7 mouse cellular contexts compared by ENCODE assay signal in the genomic region with DNA sequence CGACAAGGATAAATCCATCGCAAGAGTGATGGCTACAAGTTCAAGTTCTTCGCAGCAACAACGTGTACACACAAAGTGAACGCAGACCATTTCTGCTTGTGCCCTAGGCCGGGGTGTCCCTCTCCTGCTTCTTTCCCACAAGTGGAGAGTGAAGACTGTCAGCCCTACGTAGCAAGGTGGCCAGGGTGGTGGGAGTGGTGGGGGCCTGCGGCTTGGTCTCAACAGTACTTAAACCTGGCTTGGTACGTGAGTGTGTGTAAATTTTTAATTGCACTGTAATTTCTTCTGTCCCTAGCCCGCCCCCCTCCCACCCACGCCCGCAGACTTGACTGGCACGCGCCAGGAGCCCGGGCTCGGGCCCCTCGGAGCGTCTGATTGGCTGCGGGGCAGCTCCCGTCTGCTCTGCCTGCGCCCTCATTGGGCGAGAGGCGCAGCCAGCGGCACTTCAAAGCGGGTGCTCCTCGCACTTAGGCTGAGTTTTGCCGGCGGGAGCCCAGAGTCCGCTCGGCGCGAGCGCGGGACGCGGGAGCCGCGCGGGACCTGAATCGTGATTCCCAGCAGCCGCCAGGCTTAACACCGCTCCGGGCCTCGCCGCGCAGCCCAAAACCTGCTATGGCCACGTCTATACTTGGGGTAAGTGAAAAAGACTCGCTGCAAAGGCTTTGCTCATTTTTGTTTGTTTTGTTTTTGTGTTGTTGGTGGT. TPM values are rescaled to one million over a fixed set of nuclear protein-coding genes. Genes with fewer than 3 reads are reported as not detected.
DNase-seq lines count a peak whose midpoint lies in the region; ATAC-seq and TF ChIP-seq lines count a peak whose summit lies in the region.

A gene (plus strand): TSS at position 467 of the 703 bp plus-strand sequence.

- peak within 1 kb of the TSS; percentile 30; the same call in 1 of the 2 replicates for H3K27ac ChIP-seq in heart, embryonic 10.5 days
- H3K27ac ChIP-seq in midbrain, embryonic 12.5 days (replicated peaks), result peak within 1 kb of the TSS; percentile 55
- H3K27ac ChIP-seq in thymus, adult 2 months (ENCODE audit: control insufficient read depth, insufficient read depth, low read length), result no peak within 1 kb of the TSS

- peak; percentile 59 for DNase-seq in right cerebral cortex, postnatal 4 days
- DNase-seq in right cerebral cortex, postnatal 36 days (ENCODE audit: low spot score in 2 of 2), result no peak
- DNase-seq in embryo, embryonic 10.5 days (ENCODE audit: low spot score), result peak; percentile 93
- DNase-seq in heart, embryonic 10.5 days (ENCODE audit: low spot score), result peak; percentile 83
- DNase-seq in kidney, postnatal 10 days, result peak; percentile 59
- peak; percentile 77 for DNase-seq in thymus, adult 2 months

- H3K9me3 ChIP-seq in heart, embryonic 10.5 days, result no peaks in the 10 kb centered on the region
- H3K9me3 ChIP-seq in midbrain, embryonic 12.5 days, result no peaks in the 10 kb centered on the region

- peak; percentile 52; the same call in 1 of the 2 replicates for TF ChIP-seq CTCF in thymus, adult 2 months (IDR thresholded peaks at IDR 0.05; ENCODE audit: borderline replicate concordance, control insufficient read depth, extremely low read depth, insufficient read depth, low read length, poor library complexity)

- H3K4me1 ChIP-seq in heart, embryonic 10.5 days, result peaks cover 50% of the 10 kb centered on the region
- H3K4me1 ChIP-seq in midbrain, embryonic 12.5 days, result peaks cover 45% of the 10 kb centered on the region
- H3K4me1 ChIP-seq in thymus, adult 2 months (replicated peaks; ENCODE audit: control insufficient read depth, insufficient read depth, low read length), result peaks cover 42% of the 10 kb centered on the region

- H3K4me2 ChIP-seq in midbrain, embryonic 12.5 days (replicated peaks), result peak within 1 kb of the TSS; percentile 56

- H3K4me3 ChIP-seq in heart, embryonic 10.5 days, result peak within 1 kb of the TSS; percentile 62
- H3K4me3 ChIP-seq in midbrain, embryonic 12.5 days, result peak within 1 kb of the TSS; percentile 47
- peak within 1 kb of the TSS; percentile 26 for H3K4me3 ChIP-seq in thymus, adult 2 months (ENCODE audit: control insufficient read depth, insufficient read depth, low read length)

- no peak for TF ChIP-seq POLR2A in thymus, adult 2 months (IDR thresholded peaks at IDR 0.05; ENCODE audit: control insufficient read depth, extremely low read depth, insufficient read depth, low read length, poor library complexity)

- peak; percentile 85 for ATAC-seq in midbrain, embryonic 12.5 days (ENCODE audit: low FRiP score, low read depth)

- no peaks in the 10 kb centered on the region for H3K36me3 ChIP-seq in heart, embryonic 10.5 days
- H3K36me3 ChIP-seq in midbrain, embryonic 12.5 days, result no peaks in the 10 kb centered on the region
- H3K36me3 ChIP-seq in thymus, adult 2 months (ENCODE audit: control insufficient read depth, insufficient read depth, low read length), result no peaks in the 10 kb centered on the region

- H3K9ac ChIP-seq in midbrain, embryonic 12.5 days (replicated peaks), result peak within 1 kb of the TSS; percentile 57

- H3K27me3 ChIP-seq in heart, embryonic 10.5 days (ENCODE audit: insufficient read depth, poor library complexity, severe bottlenecking), result peaks cover 90% of the 10 kb centered on the region
- H3K27me3 ChIP-seq in midbrain, embryonic 12.5 days, result peaks cover 82% of the 10 kb centered on the region
- H3K27me3 ChIP-seq in thymus, adult 2 months (ENCODE audit: control insufficient read depth, insufficient read depth, low read length), result peaks cover 50% of the 10 kb centered on the region

- WGBS in heart, embryonic 10.5 days, result under 1% methylated on average over 48 of the region's 48 CpGs
- under 1% methylated on average over 48 of the region's 48 CpGs for WGBS in midbrain, embryonic 12.5 days
- 3% methylated on average over 48 of the region's 48 CpGs for WGBS in thymus, adult 2 months

RNA-seq across cellular contexts. Expression of the gene that starts here (rescaled TPM):
- polyA plus RNA-seq in heart, embryonic 10.5 days (2016; fragmentation: Nextera tagmentation; extraction: Ambion mirVana), result not detected in 2 replicates
- polyA plus RNA-seq in midbrain, embryonic 12.5 days (2016; fragmentation: Nextera tagmentation; extraction: Ambion mirVana), result 4.6 and 7.6 TPM in 2 replicates
- polyA plus RNA-seq in thymus, adult 2 months (2012; rRNA removed), result not detected in 2 replicates

Comparison
In these comparisons a context has a peak if more than half of its experiments do, and no peak if none do; other contexts are left out.
1. DNase-seq: peak in right cerebral cortex, postnatal 4 days (single experiment), embryo, embryonic 10.5 days (single experiment) and kidney, postnatal 10 days (single experiment); none in right cerebral cortex, postnatal 36 days (0 of 2).
2. Peak in DNase-seq, H3K4me3 ChIP-seq and H3K27ac ChIP-seq in heart, embryonic 10.5 days; RNA of the gene not detected or under 1 TPM.
3. Peak in DNase-seq and H3K4me3 ChIP-seq in thymus, adult 2 months; RNA of the gene not detected or under 1 TPM.
4. Peak in every context shown above with its lines, with median percentiles within 50 percentile points of each other: H3K4me3 ChIP-seq.